Mouse (Mus musculus): ENCODE data around the gene Cdc34b.
A peak's percentile ranks its signal among the peaks of the same experiment; 100 is the strongest.

Gene Cdc34b

GRCm38 (mm10) chr11:94735746-94736145 is 5.8 kb upstream of the Cdc34b start:
- no peak for DNase-seq

- no peak for DNase-seq
These were observed 11.5 kb downstream of the Cdc34b start for GRCm38 (mm10) chr11:94752946-94753713.

- no peak for DNase-seq
These were observed 18.3 kb downstream of the Cdc34b start for GRCm38 (mm10) chr11:94759916-94760315.

GRCm38 (mm10) chr11:94760364-94760763 is 18.8 kb downstream of the Cdc34b start:
- DNase-seq: no peak

- no peak for DNase-seq
These were observed 19.2 kb downstream of the Cdc34b start for GRCm38 (mm10) chr11:94760799-94761198.

- DNase-seq: no peak
These were observed 20.7 kb downstream of the Cdc34b start for GRCm38 (mm10) chr11:94762281-94762680.

- DNase-seq: no peak
These were observed 21.2 kb downstream of the Cdc34b start for GRCm38 (mm10) chr11:94762775-94763174.

GRCm38 (mm10) chr11:94767241-94767640 is 25.7 kb downstream of the Cdc34b start:
- DNase-seq: no peak

GRCm38 (mm10) chr11:94772363-94773055 is 30.9 kb downstream of the Cdc34b start:
- DNase-seq: no peak

- no peak for DNase-seq
These were observed 32.3 kb downstream of the Cdc34b start for GRCm38 (mm10) chr11:94773851-94774250.

- DNase-seq: no peak
These were observed 33.4 kb downstream of the Cdc34b start for GRCm38 (mm10) chr11:94774887-94775497.

GRCm38 (mm10) chr11:94782603-94783002 is 41.0 kb downstream of the Cdc34b start, which contains the start of gene Tmem92:
Gene Tmem92, minus strand, starts transcription at chr11:94782703.
- DNase-seq: no peak

- DNase-seq: peak; percentile 69 to 82
These were observed 43.7 kb downstream of the Cdc34b start for GRCm38 (mm10) chr11:94785247-94785646.

- no peak for DNase-seq
These were observed 50.1 kb downstream of the Cdc34b start for GRCm38 (mm10) chr11:94791700-94792099.

All from cerebellum, postnatal 25 days (tissue).